In the genomic region with DNA sequence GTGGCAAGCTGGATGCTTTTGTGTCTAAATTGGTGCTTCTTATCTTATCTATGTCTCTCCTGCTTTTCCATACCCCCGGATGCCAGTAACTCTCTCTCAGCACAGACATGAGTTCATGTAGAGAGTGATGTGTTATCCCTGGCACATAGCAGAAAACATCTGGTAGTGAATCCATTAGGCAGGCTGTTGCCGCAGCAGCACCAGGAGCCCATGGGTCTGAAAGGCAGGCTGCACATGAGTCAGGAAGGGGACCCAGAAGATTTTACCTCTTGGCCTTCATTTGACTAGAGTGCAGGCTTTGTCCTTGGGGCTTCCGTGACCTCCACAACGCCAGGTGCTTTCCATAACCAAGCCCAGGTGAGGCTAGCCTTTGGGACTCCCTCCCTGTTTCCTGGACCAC, we compare ENCODE assay signal across 21 mouse cellular contexts.
DNase-seq lines count a peak whose midpoint lies in the region; ATAC-seq and TF ChIP-seq lines count a peak whose summit lies in the region.
"Had no signal": no experiment of that assay in that cellular context is flagged by ENCODE, and none has a peak within 500 bp of the region (broad histone marks: within the 10 kb centered on the region; RNA-seq: fewer than 3 reads in every experiment).

No protein-coding gene starts in this region.

- no peak overlapping the region for H3K4me2 ChIP-seq in forebrain, embryonic 11.5 days (ENCODE audit: low read depth, low read length, severe bottlenecking)
- H3K4me2 ChIP-seq in forebrain, embryonic 16.5 days (ENCODE audit: low read length): no peak overlapping the region
- no peak overlapping the region for H3K4me2 ChIP-seq in limb, embryonic 13.5 days (replicated peaks)
- H3K4me2 ChIP-seq in limb, embryonic 14.5 days (replicated peaks; ENCODE audit: low read depth, low read length, severe bottlenecking): no peak overlapping the region
- H3K4me2 ChIP-seq in neural tube, embryonic 15.5 days: no peak overlapping the region
- H3K4me2 ChIP-seq: embryonic facial prominence, embryonic 15.5 days; heart, embryonic 11.5 days; limb, embryonic 12.5 days; liver, embryonic 13.5 days had no signal

- no peaks in the 10 kb centered on the region for H3K27me3 ChIP-seq in forebrain, embryonic 11.5 days (ENCODE audit: control insufficient read depth, insufficient read depth, low read length)
- no peaks in the 10 kb centered on the region for H3K27me3 ChIP-seq in forebrain, embryonic 16.5 days (replicated peaks; ENCODE audit: control insufficient read depth, insufficient read depth, low read length)
- no peaks in the 10 kb centered on the region for H3K27me3 ChIP-seq in limb, embryonic 13.5 days
- no peaks in the 10 kb centered on the region for H3K27me3 ChIP-seq in limb, embryonic 10.5 days (ENCODE audit: low read depth, poor library complexity, severe bottlenecking)
- no peaks in the 10 kb centered on the region for H3K27me3 ChIP-seq in limb, embryonic 14.5 days (ENCODE audit: control insufficient read depth, insufficient read depth, low read length)
- H3K27me3 ChIP-seq in neural tube, embryonic 15.5 days (replicated peaks): no peaks in the 10 kb centered on the region
- H3K27me3 ChIP-seq: embryonic facial prominence, embryonic 15.5 days; limb, embryonic 12.5 days; liver, embryonic 13.5 days; megakaryocyte, embryonic 14.5 days had no signal

- H3K9me3 ChIP-seq in forebrain, embryonic 11.5 days (ENCODE audit: control insufficient read depth, low read length): no peaks in the 10 kb centered on the region
- no peaks in the 10 kb centered on the region for H3K9me3 ChIP-seq in forebrain, embryonic 16.5 days (ENCODE audit: control insufficient read depth, low read length)
- no peaks in the 10 kb centered on the region for H3K9me3 ChIP-seq in limb, embryonic 13.5 days
- no peaks in the 10 kb centered on the region for H3K9me3 ChIP-seq in limb, embryonic 10.5 days (replicated peaks)
- H3K9me3 ChIP-seq in limb, embryonic 14.5 days (ENCODE audit: control insufficient read depth, low read length): no peaks in the 10 kb centered on the region
- no peaks in the 10 kb centered on the region for H3K9me3 ChIP-seq in neural tube, embryonic 15.5 days (replicated peaks)
- H3K9me3 ChIP-seq: embryonic facial prominence, embryonic 15.5 days; limb, embryonic 12.5 days; liver, embryonic 13.5 days had no signal

- H3K27ac ChIP-seq in forebrain, embryonic 11.5 days (ENCODE audit: low read depth, low read length): no peak overlapping the region
- no peak overlapping the region for H3K27ac ChIP-seq in forebrain, embryonic 16.5 days (ENCODE audit: low read length)
- H3K27ac ChIP-seq in limb, embryonic 13.5 days: no peak overlapping the region
- H3K27ac ChIP-seq in limb, embryonic 10.5 days: no peak overlapping the region
- H3K27ac ChIP-seq in limb, embryonic 14.5 days (replicated peaks; ENCODE audit: low read depth, low read length): no peak overlapping the region
- H3K27ac ChIP-seq in neural tube, embryonic 15.5 days (replicated peaks): peak overlapping the region; percentile 77
- H3K27ac ChIP-seq: embryonic facial prominence, embryonic 15.5 days; limb, embryonic 12.5 days; liver, embryonic 13.5 days had no signal

- TF ChIP-seq POLR2A in limb, embryonic 14.5 days (IDR thresholded peaks at IDR 0.05; ENCODE audit: borderline replicate concordance, extremely low read depth, insufficient read depth, insufficient read length): no peak

- H3K4me3 ChIP-seq in forebrain, embryonic 11.5 days (ENCODE audit: low read depth, low read length): no peak overlapping the region
- no peak overlapping the region for H3K4me3 ChIP-seq in forebrain, embryonic 16.5 days (replicated peaks; ENCODE audit: low read length)
- H3K4me3 ChIP-seq in limb, embryonic 13.5 days: no peak overlapping the region
- no peak overlapping the region for H3K4me3 ChIP-seq in limb, embryonic 10.5 days
- no peak overlapping the region for H3K4me3 ChIP-seq in limb, embryonic 14.5 days (replicated peaks; ENCODE audit: low read length)
- H3K4me3 ChIP-seq in neural tube, embryonic 15.5 days (replicated peaks): no peak overlapping the region
- H3K4me3 ChIP-seq: embryonic facial prominence, embryonic 15.5 days; limb, embryonic 12.5 days; liver, embryonic 13.5 days; megakaryocyte, embryonic 14.5 days had no signal

- H3K4me1 ChIP-seq in forebrain, embryonic 11.5 days (replicated peaks; ENCODE audit: control insufficient read depth, insufficient read depth, low read length): peaks cover 3% of the 10 kb centered on the region; the same call in 1 of the 2 replicates
- no peaks in the 10 kb centered on the region for H3K4me1 ChIP-seq in forebrain, embryonic 16.5 days (replicated peaks; ENCODE audit: control insufficient read depth, insufficient read depth, low read length)
- peaks cover 9% of the 10 kb centered on the region for H3K4me1 ChIP-seq in limb, embryonic 13.5 days
- peaks cover 11% of the 10 kb centered on the region for H3K4me1 ChIP-seq in limb, embryonic 10.5 days
- H3K4me1 ChIP-seq in limb, embryonic 14.5 days (ENCODE audit: control insufficient read depth, insufficient read depth, low read length): peaks cover 8% of the 10 kb centered on the region
- H3K4me1 ChIP-seq in neural tube, embryonic 15.5 days: peaks cover 41% of the 10 kb centered on the region
- H3K4me1 ChIP-seq: embryonic facial prominence, embryonic 15.5 days; liver, embryonic 13.5 days; megakaryocyte, embryonic 14.5 days had no signal

- ATAC-seq in forebrain, embryonic 11.5 days (replicated peaks; ENCODE audit: low FRiP score): peak; percentile 15; the same call in 1 of the 2 replicates
- no peak for ATAC-seq in forebrain, embryonic 16.5 days
- ATAC-seq in limb, embryonic 13.5 days (ENCODE audit: low FRiP score, low read depth): 0 out of 2 replicates have a peak, but pooled peaks have one; percentile 15
- peak; percentile 50; the same call in 1 of the 2 replicates for ATAC-seq in limb, embryonic 14.5 days (ENCODE audit: low FRiP score, low read depth)
- peak; percentile 59; the same call in 1 of the 2 replicates for ATAC-seq in neural tube, embryonic 15.5 days (ENCODE audit: low FRiP score)
- ATAC-seq: intestine, embryonic 16.5 days had no signal

- DNase-seq in forebrain, embryonic 11.5 days (ENCODE audit: low spot score): no peak
- no peak for DNase-seq in limb, embryonic 10.5 days (ENCODE audit: low spot score)
- DNase-seq in limb, embryonic 14.5 days (ENCODE audit: low spot score): no peak
- no peak for DNase-seq in frontal cortex, postnatal 14 days (ENCODE audit: low spot score in 2 of 2)
- DNase-seq: adrenal gland, postnatal 14 days; cerebellum, adult 8-10 months; kidney, adult 9 months; kidney, postnatal 14 days; liver, embryonic 13.5 days; lung, adult 2 months; lung, postnatal 36 days; thymus, adult 18-20 months; thymus, postnatal 36 days had no signal

- no peak overlapping the region for H3K9ac ChIP-seq in forebrain, embryonic 11.5 days (ENCODE audit: low read length)
- H3K9ac ChIP-seq in forebrain, embryonic 16.5 days (replicated peaks; ENCODE audit: low read depth, low read length): no peak overlapping the region
- H3K9ac ChIP-seq in limb, embryonic 13.5 days: no peak overlapping the region
- H3K9ac ChIP-seq in limb, embryonic 14.5 days (ENCODE audit: low read depth, low read length, severe bottlenecking): no peak overlapping the region
- no peak overlapping the region for H3K9ac ChIP-seq in neural tube, embryonic 15.5 days (replicated peaks)
- H3K9ac ChIP-seq: embryonic facial prominence, embryonic 15.5 days; limb, embryonic 12.5 days; liver, embryonic 13.5 days had no signal

- H3K36me3 ChIP-seq in forebrain, embryonic 11.5 days (ENCODE audit: control insufficient read depth, insufficient read depth, low read length): no peaks in the 10 kb centered on the region
- no peaks in the 10 kb centered on the region for H3K36me3 ChIP-seq in forebrain, embryonic 16.5 days (ENCODE audit: control insufficient read depth, insufficient read depth)
- no peaks in the 10 kb centered on the region for H3K36me3 ChIP-seq in limb, embryonic 13.5 days
- no peaks in the 10 kb centered on the region for H3K36me3 ChIP-seq in limb, embryonic 10.5 days
- no peaks in the 10 kb centered on the region for H3K36me3 ChIP-seq in limb, embryonic 14.5 days (ENCODE audit: control insufficient read depth, insufficient read depth, low read length)
- H3K36me3 ChIP-seq in neural tube, embryonic 15.5 days: no peaks in the 10 kb centered on the region
- H3K36me3 ChIP-seq: embryonic facial prominence, embryonic 15.5 days; limb, embryonic 12.5 days; liver, embryonic 13.5 days had no signal

- 82% methylated on average over 4 of the region's 4 CpGs for WGBS in forebrain, embryonic 11.5 days
- 71% methylated on average over 4 of the region's 4 CpGs for WGBS in forebrain, embryonic 16.5 days
- WGBS in limb, embryonic 13.5 days: 45% methylated on average over 4 of the region's 4 CpGs
- 80% methylated on average over 4 of the region's 4 CpGs for WGBS in limb, embryonic 10.5 days
- 46% methylated on average over 4 of the region's 4 CpGs for WGBS in limb, embryonic 14.5 days
- WGBS in neural tube, embryonic 15.5 days: 62% methylated on average over 4 of the region's 4 CpGs
